Mouse (Mus musculus): ENCODE results near the gene Stau1.
"Not testable (repeated sequence)": the region's sequence is repeated elsewhere in the genome, so short reads cannot be mapped to it uniquely, and the experiment has no call there.

Gene Stau1

DNA sequence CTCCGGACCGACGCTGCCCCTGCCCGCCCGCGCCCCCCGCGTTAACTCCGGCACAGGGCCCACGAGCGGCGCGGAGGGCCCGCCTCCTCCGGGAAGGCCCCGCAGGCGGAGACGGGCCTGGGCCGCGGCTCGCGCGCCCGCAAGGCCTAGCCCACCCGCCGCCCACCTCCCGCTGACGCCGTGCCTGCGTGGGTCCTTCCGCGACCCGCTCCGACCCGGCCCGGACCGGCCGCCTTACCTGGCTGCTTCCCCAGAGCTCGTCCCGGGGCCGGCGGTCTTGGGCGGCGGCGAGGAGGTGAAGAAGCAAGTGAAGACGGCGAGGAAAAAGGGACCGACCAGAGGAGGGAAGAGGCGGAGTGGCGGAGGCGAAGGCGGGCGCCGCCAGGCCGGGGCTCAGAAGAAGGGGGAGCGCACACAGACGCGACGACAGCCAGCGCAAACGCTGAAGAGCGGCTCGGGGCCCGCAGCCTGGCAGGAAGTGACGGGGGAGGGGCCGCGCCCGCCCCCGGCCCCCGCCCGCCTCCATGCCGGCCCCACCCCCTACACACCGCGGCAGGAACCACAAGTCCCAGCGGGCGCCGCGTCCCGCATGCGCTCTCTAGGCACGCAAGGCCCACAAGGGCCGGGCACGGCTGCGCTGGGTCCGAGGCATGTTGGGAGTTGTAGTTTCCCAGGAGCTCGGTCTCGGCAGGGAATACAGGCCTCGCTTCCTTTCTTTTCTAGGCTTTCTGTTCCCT lies at the start of gene Stau1:
Stau1 (minus strand) TSS at position 504 of the 737 bp plus-strand sequence.
- in situ Hi-C loops (cut with MboI, MseI) = no loop called here

DNA sequence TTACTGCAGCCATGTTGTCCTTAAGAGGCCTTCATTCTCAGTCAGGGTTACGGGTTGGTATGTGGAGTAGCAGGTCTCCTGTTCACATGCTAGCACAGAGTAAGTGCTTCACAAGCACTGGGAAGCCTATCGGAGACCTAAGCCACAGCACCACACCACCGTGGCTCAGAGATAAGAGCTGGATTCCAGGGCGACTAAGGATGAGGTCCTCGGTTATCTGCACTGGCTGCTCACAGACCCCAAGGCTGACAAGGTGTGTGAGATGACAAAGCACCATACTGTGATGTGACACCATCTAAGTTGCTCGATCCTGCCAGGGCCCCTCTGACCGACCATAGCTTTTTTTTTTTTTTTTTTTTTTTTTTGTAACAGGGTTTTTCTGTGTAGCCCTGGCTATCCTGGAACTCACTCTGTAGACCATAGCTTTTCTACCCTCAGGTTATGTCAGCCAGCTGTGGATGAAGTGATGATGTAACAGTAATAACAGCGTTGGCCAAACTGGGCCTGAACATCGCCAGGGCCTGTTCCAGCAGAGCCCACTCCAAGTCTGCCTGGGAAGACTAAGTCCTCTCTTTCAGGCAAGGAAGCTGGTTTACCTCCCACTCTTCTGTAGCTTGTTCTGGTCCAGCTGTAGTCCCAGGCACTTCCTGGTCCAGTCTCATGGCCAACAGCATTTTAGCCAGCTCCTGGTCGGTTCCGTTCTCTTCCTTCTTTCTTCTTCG lies 47.5 kb upstream of the Stau1 start:
- in situ Hi-C loops (cut with MboI, MseI) = no loop called here

DNA sequence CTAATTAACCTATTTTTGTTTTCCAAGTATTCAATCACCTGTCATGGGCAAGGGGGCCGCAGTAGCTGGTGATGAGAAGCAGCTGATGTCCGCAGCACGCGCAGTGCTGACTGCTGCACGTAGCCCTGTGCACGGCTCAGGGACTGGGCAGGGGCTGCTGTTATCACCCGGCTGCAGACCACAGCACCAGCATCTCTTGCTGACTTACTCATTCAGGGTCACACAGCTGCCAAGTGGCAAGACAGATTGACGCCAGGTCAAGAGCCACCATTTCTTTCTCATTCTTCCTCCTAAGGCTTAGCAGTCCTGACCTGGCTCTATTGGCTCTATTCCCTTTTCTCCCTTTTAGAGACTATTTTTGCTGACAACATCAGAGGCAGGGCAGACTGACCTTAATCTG lies 43.3 kb upstream of the Stau1 start:
- in situ Hi-C loops (cut with MboI, MseI) = no loop called here

DNA sequence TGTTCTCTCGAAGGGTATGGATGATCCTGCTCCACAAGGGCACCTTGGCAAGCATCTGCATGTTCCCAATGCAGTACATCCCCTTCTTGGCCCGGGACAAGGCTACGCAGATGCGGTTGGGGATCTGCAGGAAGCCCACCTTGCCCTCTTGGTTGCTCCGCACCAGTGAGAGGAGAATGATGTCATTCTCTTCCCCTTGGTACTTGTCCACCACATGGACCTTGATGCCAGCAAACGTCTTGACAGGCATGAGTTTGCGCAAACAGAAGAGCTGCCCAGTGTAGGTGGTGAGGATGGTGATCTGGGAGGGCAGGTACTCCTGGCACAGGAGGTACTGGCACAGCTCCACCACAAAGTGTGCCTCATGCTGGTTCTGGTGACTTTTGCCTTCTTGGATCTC lies 42.6 kb upstream of the Stau1 start:
- in situ Hi-C loops (cut with MboI, MseI) = no loop called here

DNA sequence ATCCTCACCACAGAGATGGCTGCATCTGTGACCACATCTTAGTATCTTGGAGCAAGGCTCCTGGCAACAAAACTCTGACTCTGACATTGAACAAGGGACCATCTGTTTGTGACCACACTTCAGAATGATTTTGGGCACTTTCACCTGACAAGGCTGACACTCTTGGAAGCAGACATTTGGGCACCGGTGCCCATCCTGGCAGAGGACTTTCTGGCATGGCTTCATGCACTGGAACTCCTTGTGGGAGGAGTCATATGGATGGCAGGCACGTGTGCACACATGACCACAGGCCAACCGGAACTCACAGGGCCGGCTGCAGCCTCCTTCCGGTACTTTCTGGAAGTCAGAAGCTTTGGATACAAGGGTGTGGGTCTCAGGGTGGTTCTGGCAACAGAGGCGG lies 42.2 kb upstream of the Stau1 start:
- in situ Hi-C loops (cut with MboI, MseI) = no loop called here

DNA sequence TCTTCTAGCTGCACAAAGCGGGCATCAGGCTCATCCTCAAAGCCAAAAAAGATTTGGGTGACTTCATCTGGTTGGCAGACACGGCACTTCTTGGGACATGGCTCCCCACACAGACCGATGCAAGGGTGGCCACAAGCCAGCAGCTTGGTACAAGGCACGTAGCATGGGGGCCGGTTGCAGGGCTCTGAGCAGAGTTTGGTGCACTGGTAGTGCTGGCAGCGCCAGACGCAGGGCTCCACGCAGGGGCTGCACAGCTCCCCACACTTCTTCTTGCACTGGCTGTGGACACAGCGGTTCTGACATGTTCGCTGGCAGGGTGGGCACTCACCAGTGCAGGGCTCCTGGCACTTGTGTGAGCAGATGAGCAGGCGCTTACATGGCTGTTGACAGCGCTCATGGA lies 41.6 kb upstream of the Stau1 start:
- in situ Hi-C loops (cut with MboI, MseI) = no loop called here

DNA sequence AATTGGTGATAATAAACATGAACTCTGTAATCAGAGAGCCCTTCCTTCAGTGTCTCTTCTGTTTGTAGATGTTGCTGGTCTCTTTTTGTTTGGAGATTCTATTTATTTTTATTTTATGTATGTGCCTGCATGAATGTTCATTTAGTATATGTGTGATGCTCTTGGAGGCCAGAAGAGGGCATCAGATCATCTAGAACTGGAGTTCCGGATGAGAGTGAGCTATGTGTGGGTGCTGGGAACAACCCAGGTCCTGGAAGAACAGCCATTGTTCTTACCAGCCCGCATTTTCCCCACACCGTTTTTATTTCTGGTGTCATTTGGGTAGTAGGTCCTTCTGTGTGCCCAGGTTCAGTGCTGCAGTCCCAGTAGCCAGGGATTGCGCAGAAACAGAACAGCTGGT lies 34.4 kb upstream of the Stau1 start:
- in situ Hi-C loops (cut with MboI, MseI) = no loop called here

DNA sequence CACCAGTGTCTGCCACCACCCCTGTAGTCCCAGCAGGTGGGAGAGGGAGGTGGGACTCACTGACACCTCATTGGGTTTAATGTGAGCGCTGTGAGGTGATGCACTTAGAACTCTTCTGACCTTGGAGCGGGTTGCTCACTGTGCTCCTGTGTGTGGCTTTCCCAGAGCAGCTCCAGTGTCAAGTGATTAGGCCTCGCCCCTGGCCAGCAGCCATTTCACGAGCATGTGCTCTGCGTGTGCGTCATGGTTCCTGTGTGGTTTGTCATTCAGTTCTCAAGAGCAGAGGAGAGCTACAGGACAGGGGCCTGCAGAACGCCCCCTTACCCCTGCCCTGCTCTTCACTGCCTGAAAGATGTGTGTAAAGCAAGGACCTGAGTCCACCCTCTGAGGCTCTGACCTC lies 32.5 kb upstream of the Stau1 start:
- in situ Hi-C loops (cut with MboI, MseI) = no loop called here

DNA sequence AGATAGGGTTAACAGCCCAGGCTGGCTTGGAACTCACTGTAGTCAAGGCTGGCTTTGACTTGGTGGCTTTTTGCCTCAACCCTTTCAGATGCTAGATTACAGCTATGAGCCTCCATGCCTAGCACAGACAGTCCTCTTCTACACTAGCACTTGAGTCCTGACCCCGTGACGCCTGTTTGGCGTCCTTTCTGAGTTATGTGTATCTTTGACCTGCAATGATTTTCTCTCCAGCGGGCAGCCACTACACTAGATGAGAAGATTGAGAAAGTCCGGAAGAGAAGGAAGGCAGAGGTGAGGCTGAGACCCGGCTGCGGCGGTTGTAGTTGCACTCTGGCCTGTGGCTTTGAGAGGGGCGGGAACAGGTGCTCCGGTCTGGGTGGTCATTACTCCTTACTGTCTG lies 23.3 kb upstream of the Stau1 start:
- in situ Hi-C loops (cut with MboI, MseI) = no loop called here

DNA sequence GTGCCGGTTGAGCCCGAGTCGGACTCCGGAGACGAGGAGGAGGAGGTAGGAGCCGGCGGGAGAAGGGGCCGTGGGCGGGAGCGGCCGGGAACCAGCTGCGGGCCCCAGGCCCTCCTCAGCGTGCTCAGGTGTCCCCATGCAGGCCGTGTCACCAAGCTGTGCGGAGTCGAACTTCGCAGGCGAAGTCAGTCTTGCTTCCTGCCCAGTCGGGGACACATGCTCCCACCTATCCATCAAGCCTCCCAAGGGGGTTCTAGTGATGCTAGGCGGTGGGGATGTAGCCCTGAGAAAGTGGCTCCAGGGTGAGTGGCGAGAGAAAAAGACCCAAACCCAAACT lies 19.3 kb upstream of the Stau1 start:
- in situ Hi-C loops (cut with MboI, MseI) = no loop called here

DNA sequence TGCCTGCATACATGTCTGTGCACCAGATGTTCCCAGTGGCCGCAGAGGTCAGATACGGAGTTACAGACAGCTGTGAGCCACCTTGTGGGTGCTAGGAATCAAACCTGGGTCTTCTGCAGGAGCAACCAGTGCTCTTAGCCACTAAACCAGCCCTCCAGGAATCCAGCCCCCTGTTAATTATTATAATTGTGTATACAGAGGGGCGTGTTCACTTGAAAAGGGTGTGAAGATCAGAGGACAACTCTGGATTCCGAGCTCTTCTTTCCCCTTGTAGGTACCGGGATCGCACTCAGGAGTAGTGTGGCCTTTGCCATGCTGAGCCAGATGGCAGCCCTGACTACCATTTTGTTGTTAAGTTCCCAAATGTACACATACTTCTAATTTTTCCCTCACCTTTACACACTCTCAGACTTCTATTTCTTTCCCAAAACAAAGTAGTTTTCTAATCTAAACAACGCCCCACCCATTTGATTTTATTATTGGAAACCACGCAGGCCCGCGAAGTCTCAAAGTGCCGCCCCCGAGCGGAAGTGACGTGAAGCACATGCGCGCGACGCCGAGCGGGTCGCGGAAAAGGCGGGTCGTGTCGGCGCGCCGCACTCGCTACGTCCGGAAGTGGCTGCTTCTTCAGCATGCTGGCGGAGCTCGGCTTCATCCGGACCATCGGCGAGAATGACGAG lies 18.7 kb upstream of the Stau1 start, which contains the start of gene Ddx27:
Ddx27 (plus strand) TSS at position 492 of the 680 bp plus-strand sequence.
- in situ Hi-C loops (cut with MboI, MseI) = no loop called here

DNA sequence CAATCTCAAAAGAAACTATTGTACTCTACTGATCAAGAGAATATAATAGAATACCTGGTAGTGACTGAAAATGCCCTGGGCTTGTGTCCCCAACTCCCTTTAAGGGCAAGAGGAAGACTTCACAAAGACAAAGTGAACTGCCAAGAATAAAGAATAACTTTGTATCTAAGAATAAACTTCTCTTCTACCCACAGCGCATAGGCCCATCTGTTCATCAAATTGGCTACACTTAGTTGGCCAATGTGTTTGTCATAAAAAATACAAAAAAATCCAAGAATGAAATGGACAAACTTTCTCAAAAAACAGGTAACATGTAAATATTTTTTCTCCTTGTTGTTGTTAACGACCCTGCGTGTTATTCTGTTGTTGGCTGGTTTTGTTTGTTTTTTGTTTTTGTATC lies 14.4 kb upstream of the Stau1 start:
- in situ Hi-C loops (cut with MboI, MseI) = no loop called here

DNA sequence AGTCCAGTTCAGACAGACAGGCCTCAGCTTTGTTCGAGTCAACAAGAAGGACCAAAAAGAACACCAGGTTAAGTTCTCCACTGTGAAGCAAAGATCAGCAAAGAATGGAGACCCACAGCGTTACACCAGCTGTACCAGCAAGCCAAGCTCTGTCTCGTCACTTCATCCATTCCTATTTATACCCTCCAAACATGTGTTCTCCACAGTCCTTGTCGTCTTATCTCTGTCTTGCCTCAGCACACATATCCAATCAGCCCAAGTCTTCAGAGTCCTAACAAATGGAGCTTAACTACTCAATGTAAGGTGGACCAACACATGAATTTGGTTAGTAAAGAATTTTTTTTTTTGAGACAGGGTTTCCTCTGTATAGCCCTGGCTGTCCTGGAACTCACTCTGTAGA lies 13.4 kb upstream of the Stau1 start:
- in situ Hi-C loops (cut with MboI, MseI) = no loop called here

DNA sequence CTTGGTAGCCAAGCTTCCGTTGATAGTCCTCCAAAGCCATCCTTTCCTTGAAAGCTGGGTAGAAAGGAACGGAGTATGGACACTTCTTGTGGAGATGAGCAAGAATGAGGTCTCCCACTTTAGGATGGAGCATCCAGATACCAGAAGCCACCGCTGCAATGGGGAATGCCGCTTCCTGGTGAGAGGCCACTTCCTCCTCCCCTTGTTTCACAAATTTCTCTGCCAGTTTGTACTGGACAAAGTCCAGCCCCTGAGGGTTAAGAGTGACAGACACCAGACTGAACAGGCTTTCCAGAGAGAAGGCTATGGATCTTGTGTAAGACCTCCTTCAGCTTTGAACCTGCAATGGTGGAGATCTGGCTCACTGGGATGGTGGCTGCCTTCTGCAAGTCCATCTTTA lies 11.5 kb upstream of the Stau1 start:
- in situ Hi-C loops (cut with MboI, MseI) = not testable (repeated sequence)

DNA sequence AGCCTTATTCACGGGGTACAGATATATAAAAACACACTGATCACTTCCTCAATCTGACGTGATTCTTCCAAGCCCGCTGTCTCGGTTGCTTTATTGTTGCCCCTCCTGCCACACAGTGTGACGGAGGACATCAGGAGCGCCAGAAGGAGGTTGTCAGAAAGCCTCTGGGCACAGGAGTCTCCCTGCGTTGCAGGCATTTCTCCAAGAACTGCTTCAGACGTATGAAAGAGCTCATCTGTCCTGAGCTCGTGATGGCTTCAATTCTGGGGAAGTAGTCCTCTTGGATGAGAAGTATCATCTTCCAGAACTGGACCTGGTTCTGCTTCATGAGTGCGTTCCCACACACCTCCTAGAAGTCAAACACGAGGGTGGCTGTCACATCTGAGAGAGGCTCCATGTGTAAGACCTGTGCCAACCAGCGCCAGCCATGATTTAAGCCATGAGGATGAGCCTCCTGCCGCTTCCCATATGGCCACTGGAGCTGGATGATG lies 10.9 kb upstream of the Stau1 start:
- in situ Hi-C loops (cut with MboI, MseI) = no loop called here

DNA sequence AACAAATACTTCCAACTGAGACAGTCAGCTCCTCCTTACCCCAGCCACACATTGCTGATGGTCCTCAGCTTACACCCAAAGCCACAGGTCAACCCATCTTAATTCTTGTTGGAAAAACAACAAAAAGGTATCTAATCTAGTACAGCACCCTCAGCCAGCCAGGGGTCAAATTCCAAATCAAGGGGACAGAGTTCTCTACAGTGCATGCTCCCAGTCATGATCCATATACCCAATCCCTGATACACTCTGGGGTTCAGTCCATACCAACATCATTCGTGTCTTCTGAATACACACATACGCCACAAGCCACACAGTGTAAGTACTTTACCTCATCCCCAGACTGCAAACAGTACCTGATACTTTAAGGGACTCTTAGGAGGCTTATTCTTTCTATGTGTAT lies 10.3 kb upstream of the Stau1 start:
- in situ Hi-C loops (cut with MboI, MseI) = no loop called here

DNA sequence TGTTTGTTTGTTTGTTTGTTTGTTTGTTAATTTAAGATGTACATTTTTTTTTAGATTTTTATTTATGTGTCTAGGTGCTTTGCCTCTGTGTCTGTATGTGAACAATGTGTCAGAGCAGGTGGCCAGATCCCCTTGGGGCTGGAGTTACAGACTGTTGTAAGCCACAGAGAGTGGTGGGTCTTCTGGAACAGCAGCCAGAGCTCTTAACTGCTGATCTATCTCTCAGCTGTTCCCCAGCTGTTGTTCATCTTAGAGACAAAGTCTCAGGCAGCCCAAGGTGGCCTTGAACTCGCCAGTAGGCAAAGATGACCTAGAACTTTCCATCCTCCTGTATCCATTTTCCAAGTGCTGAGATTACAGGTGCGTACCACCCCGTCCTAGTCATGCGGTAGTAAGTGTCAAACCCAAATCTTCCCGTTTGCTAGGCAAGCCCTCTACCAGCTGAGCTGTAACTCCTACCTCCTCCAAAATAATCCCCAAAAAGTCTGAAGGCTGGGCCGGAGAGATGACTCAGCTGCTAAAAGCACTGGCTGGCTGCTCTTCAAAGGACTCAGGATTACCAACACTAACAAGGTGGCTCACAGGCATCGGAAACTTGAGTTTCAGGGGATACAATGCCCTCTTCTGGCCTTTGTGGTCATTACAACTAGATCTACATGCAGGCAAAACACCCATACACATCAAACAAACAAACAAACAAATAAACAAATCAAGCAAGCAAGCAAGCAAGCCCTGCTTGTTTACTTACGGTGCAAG lies 8.2 kb upstream of the Stau1 start:
- in situ Hi-C loops (cut with MboI, MseI) = loop anchor here (5.0 kb wide), 1 partner anchor 47 kb away; no protein-coding TSS in a partner anchor

DNA sequence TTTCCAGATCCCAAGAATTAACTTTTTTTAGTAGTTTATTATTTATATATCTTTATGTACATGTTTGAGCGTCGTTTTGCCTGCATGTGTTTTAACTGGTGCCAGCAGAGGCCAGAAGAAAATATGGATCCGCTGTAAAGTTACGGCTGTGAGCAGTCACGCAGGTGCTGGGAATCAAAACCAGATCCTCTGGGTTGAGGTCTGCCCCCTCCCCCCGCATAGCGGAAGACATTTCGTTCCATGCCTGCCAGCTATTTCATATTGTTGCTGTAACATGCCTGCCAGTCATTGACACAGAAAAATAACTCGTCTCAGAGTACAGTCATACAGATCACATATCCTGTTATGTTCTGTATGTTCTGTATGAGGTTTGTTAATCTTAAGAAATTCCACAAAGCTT lies 5.4 kb upstream of the Stau1 start:
- in situ Hi-C loops (cut with MboI, MseI) = loop anchor here (5.0 kb wide), 1 partner anchor 44 kb away; no protein-coding TSS in a partner anchor

DNA sequence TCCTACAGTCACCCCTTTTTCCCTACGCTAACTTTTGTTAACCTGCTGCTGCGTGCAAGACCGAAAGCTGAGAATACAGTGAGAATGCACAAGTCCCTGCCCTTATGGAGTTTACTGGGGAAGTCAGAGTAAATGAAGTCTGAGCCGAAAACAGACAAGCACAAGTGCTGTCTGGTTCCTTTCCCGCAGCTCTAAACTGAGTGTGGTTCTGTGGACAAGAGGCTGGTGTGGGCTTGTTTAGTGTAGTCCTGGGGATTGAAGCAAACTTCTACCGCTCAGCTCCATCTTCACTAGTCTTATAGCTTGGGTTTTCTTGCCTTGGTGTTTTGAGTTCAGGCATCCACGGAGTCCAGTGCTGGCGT lies 415 bp upstream of the Stau1 start:
- in situ Hi-C loops (cut with MboI, MseI) = no loop called here

DNA sequence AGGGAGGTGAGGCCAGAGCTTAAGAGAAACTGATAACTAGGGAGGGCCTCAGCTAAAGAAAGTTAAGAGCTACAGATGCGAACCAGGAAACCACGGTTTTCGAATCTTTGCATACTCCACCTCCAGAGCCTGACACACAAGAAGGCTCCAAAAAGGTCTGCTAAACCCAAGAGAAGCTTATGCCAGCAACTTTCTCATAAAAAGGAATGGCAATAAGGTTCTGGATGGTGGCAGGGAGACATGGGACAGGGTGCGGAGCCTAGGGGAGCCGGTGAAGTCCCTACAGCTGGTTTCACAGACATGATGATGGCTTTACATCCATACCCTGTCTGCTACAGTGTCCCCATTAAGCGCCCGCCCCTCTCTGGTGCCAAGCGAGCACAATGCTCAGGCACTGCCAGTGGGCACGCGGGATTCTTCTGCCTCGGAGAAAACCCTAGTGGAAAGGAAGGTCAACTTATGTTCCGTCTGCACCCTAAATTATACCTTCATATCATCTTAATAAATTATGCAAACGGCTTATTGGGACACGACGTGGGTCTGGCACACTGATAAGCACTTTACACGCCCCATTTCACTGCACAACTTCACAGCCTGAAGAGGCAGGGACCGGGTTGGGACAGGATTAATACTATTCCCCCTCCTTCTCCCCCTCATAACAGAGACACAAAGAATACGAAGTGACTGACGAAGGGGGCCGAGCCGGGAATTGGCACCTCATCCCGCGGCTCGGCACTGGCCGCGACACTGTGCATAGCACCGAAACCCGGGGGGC lies 891 bp downstream of the Stau1 start:
- in situ Hi-C loops (cut with MboI, MseI) = no loop called here

DNA sequence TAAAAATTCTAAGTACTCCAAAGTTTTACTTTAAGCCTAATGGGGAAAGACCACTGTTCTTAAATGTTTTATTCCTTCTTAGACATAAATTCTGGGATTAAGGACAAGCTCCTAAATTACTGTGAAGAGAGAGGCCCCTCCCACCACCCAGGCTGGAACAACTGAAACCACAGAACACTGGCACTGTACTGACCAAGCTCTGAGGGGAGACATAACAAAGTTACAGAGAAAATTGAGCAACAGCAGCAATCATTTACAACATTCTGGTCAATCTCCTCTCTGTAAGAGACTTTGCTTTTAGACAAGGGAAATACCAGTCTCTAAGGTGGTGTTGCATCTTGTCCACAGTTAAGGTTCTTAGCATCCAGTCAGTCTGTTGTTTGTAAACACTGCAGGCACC lies 4.2 kb downstream of the Stau1 start:
- in situ Hi-C loops (cut with MboI, MseI) = no loop called here
